Mouse (Mus musculus) kidney, embryonic 14.5 days (tissue): ENCODE measurements around the gene Dnase2b. TPM values are rescaled to one million over a fixed set of nuclear protein-coding genes. Genes with fewer than 3 reads are reported as not detected.

Source experiments
- ATAC-seq: fragments of 200-750 bp; cut with Nextera tagmentation; 2 replicates; pipeline ENCODE4 v1.8.0; 2017; ENCODE audit warnings: moderate number of reproducible peaks, mild to moderate bottlenecking, moderate TSS enrichment, moderate library complexity; ENCODE audit not compliant: low FRiP score, low TSS enrichment
- H3K27ac ChIP-seq: fragments of 300-500 bp; sonication (generic); 2 replicates; pipeline ENCODE4 v1.5.1; 2014; ENCODE audit warnings: low read depth, mild to moderate bottlenecking, low read length, moderate library complexity, mixed read lengths
- H3K27me3 ChIP-seq: fragments of 300-500 bp; sonication (generic); 2 replicates; pipeline ENCODE4 v1.6.1; 2014; ENCODE audit warnings: mild to moderate bottlenecking, low read length; ENCODE audit not compliant: control insufficient read depth, insufficient read depth
- H3K36me3 ChIP-seq: fragments of 300-500 bp; sonication (generic); 2 replicates; pipeline ENCODE4 v1.6.1; 2014; ENCODE audit warnings: low read length, mixed read lengths; ENCODE audit not compliant: control insufficient read depth, insufficient read depth
- H3K4me1 ChIP-seq: fragments of 300-500 bp; sonication (generic); 2 replicates; pipeline ENCODE4 v1.6.1; 2014; ENCODE audit warnings: low read length, mixed read lengths; ENCODE audit not compliant: control insufficient read depth, insufficient read depth
- H3K4me2 ChIP-seq: fragments of 300-500 bp; sonication (generic); replicated peaks from 2 replicates; pipeline ENCODE4 v1.6.1; 2014; ENCODE audit warnings: low read depth, mild to moderate bottlenecking, low read length
- H3K4me3 ChIP-seq: fragments of 300-500 bp; sonication (generic); 2 replicates; pipeline ENCODE4 v1.5.1; 2014; ENCODE audit warnings: mild to moderate bottlenecking, low read length
- H3K9ac ChIP-seq: fragments of 300-500 bp; sonication (generic); 2 replicates; pipeline ENCODE4 v1.6.1; 2014; ENCODE audit warnings: low read depth, mild to moderate bottlenecking, low read length, moderate library complexity
- H3K9me3 ChIP-seq: fragments of 300-500 bp; sonication (generic); 2 replicates; pipeline ENCODE4 v1.6.1; 2016; ENCODE audit warnings: low read length; ENCODE audit not compliant: control insufficient read depth
- WGBS: fragments of 180-500 bp; shearing (Covaris S2); extraction: QIAGEN DNeasy Blood & Tissue Kit; methylation state at CpG from one replicate; pipeline ENCODE4 v1.1.7; 2014; 5-methylcytosine and 5-hydroxymethylcytosine counted together
- polyA plus RNA-seq: library from polyadenylated mRNA; unstranded; fragments of >200 nt; fragmentation: Nextera tagmentation; extraction: Ambion mirVana; gene quantifications from 2 replicates; pipeline ENCODE4 v1.2.1, GENCODE M21; 2014

Dnase2b gene
- polyA plus RNA-seq, 1 experiment from 2014 or later, result not detected

DNA sequence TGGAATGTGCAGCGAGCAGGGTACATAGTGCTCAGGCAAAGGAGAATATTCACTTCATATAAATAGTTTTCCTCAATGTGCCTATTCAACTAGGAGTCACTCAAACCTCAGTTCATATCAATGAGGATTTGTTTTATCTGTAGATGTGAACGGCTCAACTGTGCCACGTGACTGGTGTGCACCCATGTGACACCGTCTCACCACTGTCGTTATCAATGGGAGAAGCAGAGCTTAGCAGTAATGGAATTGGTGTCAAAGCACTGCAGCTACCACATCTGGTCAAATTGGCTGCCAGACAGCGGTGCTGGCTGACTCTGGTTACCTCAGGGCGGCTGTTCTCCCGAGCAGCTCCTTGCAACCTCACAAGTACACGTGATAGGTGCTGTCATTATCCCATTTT is 10.7 kb downstream of the Dnase2b start:
- no peak overlapping the region for H3K4me3 ChIP-seq
- no peak for ATAC-seq
- no peaks in the 10 kb centered on the region for H3K36me3 ChIP-seq
- H3K9ac ChIP-seq, result no peak overlapping the region
- H3K4me2 ChIP-seq, result no peak overlapping the region
- no peaks in the 10 kb centered on the region for H3K4me1 ChIP-seq
- WGBS, result 86% methylated on average over 9 of the region's 9 CpGs
- H3K27me3 ChIP-seq, result no peaks in the 10 kb centered on the region
- H3K27ac ChIP-seq, result no peak overlapping the region
- H3K9me3 ChIP-seq, result no peaks in the 10 kb centered on the region

DNA sequence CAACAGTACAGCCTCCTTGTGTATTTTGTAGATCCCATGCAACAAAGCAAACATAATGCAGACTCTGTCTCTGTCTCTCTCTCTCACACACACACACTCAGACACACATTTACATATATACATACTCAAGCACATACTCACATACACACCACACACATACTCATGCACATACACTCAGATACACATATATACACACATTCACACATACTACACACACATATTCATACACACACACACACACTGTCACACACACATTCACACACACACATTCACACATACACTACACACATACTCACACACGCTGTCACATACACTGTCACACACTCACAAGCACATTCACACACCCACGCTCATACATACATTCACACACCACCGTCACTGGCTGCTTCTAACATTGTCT is 12.9 kb downstream of the Dnase2b start:
- H3K27me3 ChIP-seq, result no peaks in the 10 kb centered on the region
- H3K9ac ChIP-seq, result no peak overlapping the region
- no peaks in the 10 kb centered on the region for H3K4me1 ChIP-seq
- ATAC-seq, result no peak
- H3K36me3 ChIP-seq, result no peaks in the 10 kb centered on the region
- no peak overlapping the region for H3K4me3 ChIP-seq
- no peak overlapping the region for H3K27ac ChIP-seq
- H3K4me2 ChIP-seq, result no peak overlapping the region
- no peaks in the 10 kb centered on the region for H3K9me3 ChIP-seq
- WGBS, result 94% methylated on average over 3 of the region's 3 CpGs

DNA sequence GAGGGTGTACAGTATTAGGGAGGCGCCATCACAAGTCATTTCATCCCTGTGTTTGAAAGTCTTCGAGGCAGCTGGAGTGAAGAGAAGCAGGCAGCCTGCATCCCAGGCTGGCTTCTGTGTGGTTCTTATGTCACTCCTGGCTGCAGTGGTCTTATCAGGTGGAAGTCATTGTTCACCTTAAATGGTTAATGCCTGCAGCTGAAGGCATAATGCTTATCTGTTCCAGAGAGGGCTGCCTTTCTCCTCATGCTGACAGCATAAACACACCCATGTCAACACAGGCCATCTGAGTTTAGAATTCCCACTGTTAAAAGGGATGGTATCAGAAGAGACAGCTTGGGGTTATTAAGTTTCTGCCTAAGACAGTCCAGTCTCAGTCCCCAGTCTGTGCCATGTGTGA is 14.2 kb downstream of the Dnase2b start:
- ATAC-seq, result no peak

DNA sequence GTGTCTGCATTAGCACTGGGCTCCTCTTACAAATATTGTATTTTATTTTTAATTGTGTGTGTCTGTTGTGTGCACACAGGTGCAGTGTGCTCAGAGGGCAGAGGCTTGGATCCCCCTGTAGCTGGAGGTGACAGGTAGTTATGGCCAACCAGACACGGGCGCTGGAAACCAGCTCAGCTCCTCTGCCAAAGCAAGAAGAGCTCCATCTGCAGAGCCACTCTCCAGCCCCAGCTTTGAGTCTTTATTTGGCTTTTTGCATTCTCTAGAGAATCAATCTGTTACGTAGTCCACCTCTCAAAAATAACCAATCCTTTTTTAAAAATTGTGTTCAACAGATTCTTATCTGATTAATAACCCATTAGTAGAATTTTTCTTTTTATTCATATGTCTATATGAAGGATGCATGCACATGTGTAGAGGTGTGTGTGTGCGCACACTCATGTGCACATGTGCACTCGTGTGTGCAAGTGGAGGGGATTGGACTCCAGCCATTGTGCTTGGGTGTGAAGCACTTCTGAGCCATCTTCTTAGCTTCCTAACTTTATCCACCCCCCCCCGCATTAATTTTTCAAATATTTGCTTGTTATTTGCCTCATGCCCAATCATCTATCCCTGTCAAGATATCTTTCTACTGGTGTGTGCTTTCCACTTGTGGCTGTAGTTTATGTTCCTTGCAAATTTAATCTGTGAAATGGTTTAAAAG is 16.0 kb downstream of the Dnase2b start:
- H3K27ac ChIP-seq, result no peak overlapping the region
- no peaks in the 10 kb centered on the region for H3K4me1 ChIP-seq
- no peak overlapping the region for H3K4me3 ChIP-seq
- no peak for ATAC-seq
- no peaks in the 10 kb centered on the region for H3K27me3 ChIP-seq
- H3K4me2 ChIP-seq, result no peak overlapping the region
- H3K36me3 ChIP-seq, result no peaks in the 10 kb centered on the region
- WGBS, result 87% methylated on average over 6 of the region's 6 CpGs
- no peak overlapping the region for H3K9ac ChIP-seq
- no peaks in the 10 kb centered on the region for H3K9me3 ChIP-seq

More for the DNA sequence above, 14.2 kb downstream of the Dnase2b start:
- no peak overlapping the region for H3K4me2 ChIP-seq
- no peaks in the 10 kb centered on the region for H3K4me1 ChIP-seq
- WGBS, result 88% methylated on average over 2 of the region's 2 CpGs
- H3K9ac ChIP-seq, result no peak overlapping the region
- H3K27ac ChIP-seq, result no peak overlapping the region
- H3K27me3 ChIP-seq, result no peaks in the 10 kb centered on the region
- H3K4me3 ChIP-seq, result no peak overlapping the region
- no peaks in the 10 kb centered on the region for H3K9me3 ChIP-seq
- H3K36me3 ChIP-seq, result no peaks in the 10 kb centered on the region

DNA sequence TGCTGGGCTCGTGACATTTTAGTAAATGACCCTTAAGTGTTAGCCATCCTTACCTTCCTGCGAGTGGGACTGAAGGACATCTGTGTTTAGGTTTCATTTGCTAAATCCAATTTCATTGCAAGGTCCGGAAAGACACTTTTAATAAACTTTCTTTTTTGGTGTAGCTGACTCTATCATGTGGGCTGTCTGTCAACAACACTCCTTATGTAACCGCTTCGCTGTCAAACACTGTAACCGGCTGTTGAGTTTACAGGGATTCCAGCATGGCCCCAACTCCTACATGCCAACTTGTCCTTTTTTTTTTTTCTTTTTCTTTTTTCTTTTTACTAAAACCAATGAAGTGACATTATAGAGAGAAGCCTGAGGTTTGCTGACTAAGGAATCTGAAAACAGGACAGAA is 17.0 kb downstream of the Dnase2b start:
- no peak overlapping the region for H3K4me2 ChIP-seq
- ATAC-seq, result no peak
- no peak overlapping the region for H3K4me3 ChIP-seq
- no peaks in the 10 kb centered on the region for H3K4me1 ChIP-seq
- no peaks in the 10 kb centered on the region for H3K27me3 ChIP-seq
- H3K27ac ChIP-seq, result no peak overlapping the region
- H3K9ac ChIP-seq, result no peak overlapping the region
- H3K9me3 ChIP-seq, result no peaks in the 10 kb centered on the region
- no peaks in the 10 kb centered on the region for H3K36me3 ChIP-seq
- WGBS, result 77% methylated on average over 6 of the region's 6 CpGs

DNA sequence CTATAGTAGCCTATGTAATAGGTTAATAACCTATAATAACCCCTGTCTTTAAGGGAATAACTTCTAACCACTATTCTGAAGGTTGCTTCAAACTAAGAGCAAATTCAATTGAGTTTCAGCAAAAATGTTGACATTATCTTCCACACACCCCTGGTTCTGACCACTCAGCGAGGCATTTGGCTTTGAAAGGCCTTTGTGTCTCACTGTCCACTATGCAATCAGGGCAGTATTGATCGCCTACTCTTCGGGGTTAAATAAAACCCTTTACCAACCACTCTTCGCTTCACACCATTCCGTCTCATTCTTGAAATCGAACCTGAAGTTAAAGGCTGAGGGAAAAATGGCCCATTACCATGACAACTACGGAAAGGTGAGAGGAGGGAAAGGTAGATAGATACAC is 18.5 kb downstream of the Dnase2b start:
- WGBS, result 88% methylated on average over 7 of the region's 7 CpGs

DNA sequence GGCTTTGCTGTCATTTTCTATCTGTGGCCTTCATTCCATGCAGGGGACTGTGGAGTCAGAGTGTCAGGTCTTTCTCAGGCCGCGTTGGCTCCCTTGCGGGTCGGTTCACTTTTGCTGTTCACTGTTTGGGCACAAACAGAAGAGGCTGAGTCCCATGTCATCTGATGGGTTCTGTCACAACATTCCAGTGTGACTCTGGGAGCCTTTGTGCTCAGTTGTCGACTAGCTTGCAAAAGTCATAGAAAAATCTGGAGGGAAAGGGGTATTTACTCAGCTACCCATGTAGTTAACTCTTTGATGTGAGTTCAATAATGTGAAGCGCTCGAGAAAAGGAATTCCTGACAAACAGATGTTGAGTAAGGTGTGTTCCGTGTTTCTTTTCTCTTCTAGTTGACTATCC is 19.0 kb downstream of the Dnase2b start:
- H3K9ac ChIP-seq, result no peak overlapping the region
- WGBS, result 92% methylated on average over 8 of the region's 8 CpGs
- H3K27ac ChIP-seq, result no peak overlapping the region
- H3K36me3 ChIP-seq, result no peaks in the 10 kb centered on the region
- no peak for ATAC-seq
- H3K4me3 ChIP-seq, result no peak overlapping the region
- H3K4me2 ChIP-seq, result no peak overlapping the region
- H3K27me3 ChIP-seq, result no peaks in the 10 kb centered on the region
- H3K9me3 ChIP-seq, result no peaks in the 10 kb centered on the region
- H3K4me1 ChIP-seq, result no peaks in the 10 kb centered on the region

More for the DNA sequence above, 18.5 kb downstream of the Dnase2b start:
- Histone ChIP-seq H3K4me1 (no peaks in the 10 kb centered on the region), H3K27me3 (no peaks in the 10 kb centered on the region), H3K4me3 (no peak overlapping the region), H3K9me3 (no peaks in the 10 kb centered on the region), H3K27ac (no peak overlapping the region), H3K36me3 (no peaks in the 10 kb centered on the region), H3K4me2 (no peak overlapping the region), H3K9ac (no peak overlapping the region)
- no peak for ATAC-seq

DNA sequence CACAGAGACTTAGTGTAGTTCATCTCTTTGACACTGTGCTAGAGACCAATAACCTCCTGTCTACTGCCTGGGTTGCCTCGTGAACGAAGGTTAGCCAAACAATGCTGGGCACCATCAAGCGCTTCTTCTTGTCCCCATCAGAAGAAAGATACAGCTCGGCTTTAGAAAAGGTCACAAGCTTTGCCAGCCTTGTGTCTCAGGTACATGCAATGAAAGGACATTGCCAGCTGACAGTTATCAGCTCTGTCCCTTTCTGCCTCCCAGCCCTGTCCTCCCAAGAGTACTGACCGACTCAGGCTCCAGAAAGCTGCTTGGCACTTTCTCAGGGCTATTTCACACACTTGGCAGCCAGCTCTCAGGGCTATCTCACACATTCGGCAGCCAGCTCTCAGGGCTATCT is 20.0 kb downstream of the Dnase2b start:
- no peaks in the 10 kb centered on the region for H3K9me3 ChIP-seq
- H3K27me3 ChIP-seq, result no peaks in the 10 kb centered on the region
- 79% methylated on average over 6 of the region's 6 CpGs for WGBS
- no peaks in the 10 kb centered on the region for H3K36me3 ChIP-seq
- H3K4me2 ChIP-seq, result no peak overlapping the region
- H3K4me3 ChIP-seq, result no peak overlapping the region
- H3K27ac ChIP-seq, result no peak overlapping the region
- H3K9ac ChIP-seq, result no peak overlapping the region
- ATAC-seq, result no peak
- H3K4me1 ChIP-seq, result no peaks in the 10 kb centered on the region

DNA sequence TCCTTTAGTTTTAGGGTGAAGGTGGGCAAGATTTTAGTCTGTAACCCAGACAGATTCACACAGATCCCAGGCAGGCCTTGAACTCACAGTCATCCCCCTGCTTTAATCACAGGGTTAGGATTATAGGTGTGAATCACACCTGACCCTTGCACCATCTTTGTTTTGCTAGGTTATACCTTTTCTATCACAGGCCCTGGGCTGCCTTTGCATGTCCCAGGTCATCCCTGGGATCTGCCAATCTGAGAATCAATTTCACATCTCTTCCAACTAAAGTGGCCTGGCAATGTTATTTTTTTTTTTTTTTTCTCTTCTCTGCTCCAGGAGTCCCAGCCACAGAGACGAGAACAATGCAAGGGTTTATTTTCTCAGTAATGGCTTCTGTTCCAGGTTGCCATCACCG is 23.8 kb downstream of the Dnase2b start:
- Histone ChIP-seq H3K4me2 (no peak overlapping the region), H3K36me3 (no peaks in the 10 kb centered on the region), H3K9me3 (no peaks in the 10 kb centered on the region), H3K4me1 (no peaks in the 10 kb centered on the region), H3K9ac (no peak overlapping the region), H3K27ac (no peak overlapping the region), H3K4me3 (no peak overlapping the region), H3K27me3 (no peaks in the 10 kb centered on the region)
- ATAC-seq, result no peak
- 63% methylated on average over 2 of the region's 2 CpGs for WGBS
